Mouse (Mus musculus): ENCODE results near the gene Phlda3.

Phlda3 gene

DNA sequence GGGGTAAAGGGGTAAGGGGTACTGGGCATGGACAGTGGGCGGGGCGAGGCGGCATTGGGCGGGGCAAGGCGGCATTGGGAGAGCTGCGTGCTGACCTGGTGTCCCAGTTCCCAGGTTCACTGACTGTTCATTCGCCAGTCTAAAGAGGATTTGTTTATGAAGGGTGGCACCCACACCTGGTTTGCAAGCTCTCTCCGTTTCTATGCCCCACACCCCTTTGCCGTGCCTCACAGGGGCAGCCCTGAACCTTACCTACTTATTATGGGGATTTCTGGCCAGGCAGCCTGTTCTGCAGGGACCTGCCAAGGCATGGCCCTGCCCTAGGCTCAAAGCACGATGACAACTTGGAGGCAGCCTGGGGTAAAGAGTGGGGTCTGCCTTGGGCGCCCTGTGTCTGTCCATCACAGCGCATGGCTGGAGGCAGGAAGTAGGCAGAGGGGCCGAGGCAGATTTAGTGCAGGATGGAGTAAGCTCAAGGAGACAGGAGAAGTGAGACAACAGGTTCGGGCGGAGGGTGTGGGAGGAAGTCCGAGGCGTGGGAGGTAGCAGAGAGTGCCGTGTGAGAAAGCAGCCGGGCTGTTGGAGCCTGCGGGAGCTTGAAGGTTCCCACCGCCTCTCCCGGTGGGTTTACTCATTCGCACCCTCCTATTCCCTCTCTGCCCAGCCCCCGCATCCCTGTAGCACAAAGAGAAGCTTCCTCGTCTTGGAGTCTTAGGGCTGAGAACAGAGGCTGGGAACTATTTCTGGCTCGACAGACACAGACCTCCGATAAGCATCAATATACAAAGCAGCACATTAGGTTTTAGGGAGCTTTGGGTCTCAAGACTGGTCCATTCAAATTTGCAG lies 27.7 kb downstream of the Phlda3 start:
- DNase-seq (ENCODE audit: low spot score) = peak; percentile 45

DNA sequence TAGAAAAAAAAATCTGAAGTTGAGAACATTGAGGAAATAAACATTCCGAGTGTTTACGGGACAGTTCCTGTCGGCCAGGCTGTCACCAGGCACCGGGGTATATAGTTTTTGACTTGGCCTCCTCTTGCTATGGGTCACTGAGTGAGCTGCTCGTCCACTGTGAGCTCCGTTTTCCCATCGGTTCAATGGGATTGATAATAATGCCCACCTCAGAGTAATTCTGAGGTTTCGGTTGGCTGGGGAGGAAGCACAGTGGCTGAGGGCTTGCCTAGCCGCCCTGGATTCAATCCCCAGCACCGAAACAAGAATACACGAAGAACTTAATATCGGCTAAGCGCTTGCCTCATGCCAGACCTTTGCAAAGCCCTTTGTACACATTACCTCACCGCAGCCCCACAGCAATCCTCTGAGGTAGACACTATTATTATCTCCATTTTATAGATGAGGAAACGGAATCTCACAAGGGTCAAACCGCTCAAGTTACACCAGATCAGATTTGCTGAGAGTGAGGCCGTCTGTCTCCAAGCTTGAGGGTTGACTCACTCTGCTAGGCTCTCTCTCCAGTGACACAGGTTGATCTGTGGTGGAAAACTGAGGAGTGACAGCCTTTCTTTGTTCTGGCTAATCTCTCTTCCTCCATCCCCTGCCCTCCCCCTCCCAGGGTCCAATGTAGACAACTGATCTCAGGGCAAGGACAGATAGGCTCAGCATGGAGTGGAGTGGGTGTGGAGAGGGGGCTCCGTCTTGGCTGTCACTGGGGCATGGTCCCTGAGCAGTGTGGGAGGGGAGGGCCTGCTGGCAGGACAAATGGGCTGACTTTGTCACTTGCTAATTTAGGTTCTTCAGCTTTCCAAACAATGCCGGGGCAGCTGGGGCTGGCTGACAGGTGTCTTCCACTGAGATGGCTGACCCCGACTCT lies 28.6 kb downstream of the Phlda3 start:
- DNase-seq (ENCODE audit: low spot score) = peak; percentile 48

- no peak for DNase-seq (ENCODE audit: low spot score)
Measured at GRCm38 (mm10) chr1:135798492-135798891, 32.6 kb downstream of the Phlda3 start.

DNA sequence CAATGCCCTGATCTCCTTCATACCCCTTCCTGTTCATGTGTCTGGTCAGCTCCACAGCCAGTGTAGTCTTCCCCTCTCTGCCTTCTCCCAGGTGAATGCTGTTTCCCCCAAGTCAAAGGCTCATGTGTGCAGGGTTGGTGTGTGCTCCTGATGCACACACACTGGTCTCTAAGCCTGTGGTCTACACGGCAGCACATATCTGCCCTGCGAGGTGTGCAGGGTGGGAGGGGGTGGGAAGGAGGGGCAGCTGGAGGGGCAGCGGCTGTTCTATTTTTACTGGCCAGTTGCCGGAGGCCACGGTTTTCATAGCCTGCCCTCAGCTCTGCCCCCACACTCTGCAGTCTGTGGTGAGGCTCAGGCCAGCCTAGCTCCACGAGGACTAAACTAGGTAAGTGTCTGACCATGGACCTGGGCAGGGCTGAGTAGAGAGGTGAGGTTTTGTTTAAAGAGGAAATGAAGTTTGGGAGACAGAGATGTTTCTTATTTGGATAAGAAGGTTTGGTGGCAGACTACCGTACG lies 33.2 kb downstream of the Phlda3 start:
- DNase-seq (ENCODE audit: low spot score) = no peak

GRCm38 (mm10) chr1:135800192-135800950 lies 34.5 kb downstream of the Phlda3 start:
- DNase-seq (ENCODE audit: low spot score) = no peak

GRCm38 (mm10) chr1:135807546-135807945 lies 41.6 kb downstream of the Phlda3 start:
- no peak for DNase-seq (ENCODE audit: low spot score)

DNA sequence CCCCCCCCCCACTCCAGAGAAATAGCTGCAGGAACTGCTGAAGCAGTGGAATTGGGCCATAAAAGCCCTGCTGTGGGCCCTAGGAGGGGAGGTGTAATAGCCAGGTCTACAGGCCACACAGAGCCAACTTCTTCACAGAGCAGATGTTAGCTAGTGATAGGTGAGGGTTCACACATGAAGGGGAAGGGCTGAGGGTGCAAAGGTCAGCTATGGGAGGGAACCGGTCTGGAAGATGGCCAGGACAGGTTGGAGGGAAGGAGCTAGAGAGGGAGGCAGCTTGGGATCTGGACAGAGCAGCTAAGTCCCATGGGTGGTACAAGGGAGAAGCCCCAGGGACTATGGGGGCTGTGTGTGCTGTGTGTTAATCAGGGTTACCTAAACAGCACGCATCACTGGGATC lies 44.3 kb downstream of the Phlda3 start:
- DNase-seq (ENCODE audit: low spot score) = no peak

DNA sequence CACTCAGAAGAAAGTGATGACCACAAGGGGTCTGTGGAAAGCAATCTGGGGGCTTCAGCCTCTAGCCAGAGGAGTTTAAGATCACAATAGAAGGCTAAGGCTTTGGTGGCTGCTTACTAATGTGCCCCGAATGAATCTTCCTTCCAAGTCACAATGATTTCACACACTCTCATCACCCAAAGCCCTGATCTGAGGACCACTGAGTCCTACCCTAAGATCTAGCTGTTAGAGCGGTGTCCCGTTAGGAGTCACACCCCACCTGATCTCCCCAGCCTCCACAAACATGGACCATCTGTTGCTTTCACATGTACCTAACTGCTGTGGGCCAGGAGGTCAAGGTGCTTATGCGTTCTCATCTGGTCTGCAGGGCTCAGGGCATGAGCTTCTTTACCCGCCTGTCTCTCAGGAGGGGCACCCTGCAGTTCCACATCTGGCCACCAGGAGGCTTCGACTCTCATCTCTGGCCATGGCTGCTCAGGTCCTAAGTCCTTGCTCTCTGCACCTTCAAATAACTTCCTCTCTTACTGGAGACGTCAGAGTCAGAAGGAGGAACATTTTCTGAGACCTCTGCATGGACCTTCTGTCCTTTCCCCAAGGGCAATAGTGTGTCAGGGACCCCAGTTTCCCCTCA lies 45.2 kb downstream of the Phlda3 start:
- DNase-seq (ENCODE audit: low spot score) = peak; percentile 86

- DNase-seq (ENCODE audit: low spot score) = no peak
Measured at GRCm38 (mm10) chr1:135812205-135812604, 46.3 kb downstream of the Phlda3 start.

DNA sequence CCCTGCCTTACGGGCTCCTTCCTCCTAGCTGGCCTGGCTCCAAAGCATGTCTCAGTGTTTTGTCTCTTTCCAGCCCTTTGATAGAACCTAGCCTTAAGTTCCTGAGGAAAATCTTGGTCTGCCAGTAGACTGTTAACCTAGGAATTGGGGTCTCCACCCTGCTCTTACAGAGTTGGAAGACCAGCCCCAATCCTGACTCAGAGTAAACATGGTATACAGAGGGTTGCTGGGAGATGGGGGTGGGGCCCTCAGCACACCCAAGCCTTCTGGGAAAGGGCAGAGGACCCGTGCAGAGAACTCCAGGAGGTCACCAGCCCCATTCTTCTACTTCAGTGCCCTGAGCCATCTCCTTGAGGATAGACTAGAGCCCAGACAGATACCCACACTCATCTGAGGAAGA lies 46.7 kb downstream of the Phlda3 start:
- DNase-seq (ENCODE audit: low spot score) = no peak

DNA sequence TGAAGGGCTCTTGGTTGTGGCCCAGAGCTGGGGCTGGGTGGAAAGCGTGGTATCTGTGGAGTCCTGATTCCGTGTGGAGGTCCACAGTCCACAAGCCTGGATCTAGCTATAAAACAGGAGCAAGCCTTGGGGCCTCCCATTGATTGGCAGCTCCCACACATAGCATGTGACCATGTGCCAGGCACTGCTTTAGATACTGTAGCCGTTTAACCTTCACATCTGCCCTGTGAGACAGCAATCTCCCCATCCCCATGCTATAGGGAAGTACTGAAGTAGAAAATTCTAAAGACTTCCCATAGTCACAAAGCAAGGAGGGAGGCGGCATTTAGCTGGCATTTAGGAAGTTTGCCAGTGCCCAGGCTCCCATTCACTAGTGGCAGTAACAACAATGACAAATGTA lies 47.2 kb downstream of the Phlda3 start:
- no peak for DNase-seq (ENCODE audit: low spot score)

GRCm38 (mm10) chr1:135813687-135814395 lies 47.9 kb downstream of the Phlda3 start:
- no peak for DNase-seq (ENCODE audit: low spot score)

- no peak for DNase-seq (ENCODE audit: low spot score)
Measured at GRCm38 (mm10) chr1:135814531-135814930, 48.6 kb downstream of the Phlda3 start.

- no peak for DNase-seq (ENCODE audit: low spot score)
Measured at GRCm38 (mm10) chr1:135817595-135817994, 51.7 kb downstream of the Phlda3 start.

- DNase-seq (ENCODE audit: low spot score) = peak; percentile 38
Measured at GRCm38 (mm10) chr1:135818481-135819086, 52.7 kb downstream of the Phlda3 start, which contains the start of gene Lad1. Gene Lad1 (plus strand): TSS chr1:135818598.
